Mouse (Mus musculus) liver, adult 2 months (tissue): Measurements from ENCODE around the gene Gm3453.
"Not testable (repeated sequence)": the region's sequence is repeated elsewhere in the genome, so short reads cannot be mapped to it uniquely, and the experiment has no call there.

Experiments
- CTCF ChIP-seq: fragments of 200-500 bp; IDR thresholded peaks from 2 replicates; pipeline ENCODE4 v1.5.1; 2011; ENCODE audit warnings: low read depth, low read length, control low read depth
- POLR2A ChIP-seq: fragments of 200-500 bp; IDR thresholded peaks from 2 replicates; pipeline ENCODE4 v1.6.1; 2011; ENCODE audit warnings: low read length, control low read depth; ENCODE audit not compliant: insufficient read depth; ENCODE audit errors: extremely low read depth

GRCm38 (mm10) chr14:5979037-5979436 lies at the start of gene Gm3453:
- TF ChIP-seq CTCF, POLR2A: not testable (repeated sequence)
